Mouse (Mus musculus) kidney, postnatal 0 days (tissue): ENCODE results near the gene Ece2. TPM values are rescaled to one million over a fixed set of nuclear protein-coding genes. Genes with fewer than 3 reads are reported as not detected.
A peak's percentile ranks its signal among the peaks of the same experiment; 100 is the strongest.

Experiments
- ATAC-seq: fragments of 200-750 bp; cut with Nextera tagmentation; replicated peaks from 2 replicates; pipeline ENCODE4 v1.8.0; 2017; ENCODE audit warnings: low read depth, moderate number of reproducible peaks, moderate TSS enrichment, moderate library complexity; ENCODE audit not compliant: low FRiP score
- DNase-seq: peaks from one replicate; pipeline ENCODE4 v3.0.0-alpha.2; 2016; ENCODE audit warnings: low spot score
- H3K27ac ChIP-seq: fragments of 300-500 bp; sonication (generic); 2 replicates; pipeline ENCODE4 v1.5.1; 2014; ENCODE audit warnings: mild to moderate bottlenecking
- H3K27me3 ChIP-seq: fragments of 300-500 bp; sonication (generic); 2 replicates; pipeline ENCODE4 v1.6.1; 2014; ENCODE audit warnings: low read length, mixed read lengths; ENCODE audit not compliant: insufficient read depth
- H3K36me3 ChIP-seq: fragments of 300-500 bp; sonication (generic); 2 replicates; pipeline ENCODE4 v1.6.1; 2014; ENCODE audit warnings: low read length, mixed read lengths; ENCODE audit not compliant: insufficient read depth
- H3K4me1 ChIP-seq: fragments of 300-500 bp; sonication (generic); replicated peaks from 2 replicates; pipeline ENCODE4 v1.6.1; 2014; ENCODE audit warnings: antibody characterized with exemption, low read length, mixed read lengths; ENCODE audit not compliant: insufficient read depth
- H3K4me2 ChIP-seq: fragments of 300-500 bp; sonication (generic); 2 replicates; pipeline ENCODE4 v1.6.1; 2014; ENCODE audit warnings: mild to moderate bottlenecking, low read length, moderate library complexity, mixed read lengths
- H3K4me3 ChIP-seq: fragments of 300-500 bp; sonication (generic); replicated peaks from 2 replicates; pipeline ENCODE4 v1.5.1; 2014; ENCODE audit warnings: low read depth, low read length
- H3K9ac ChIP-seq: fragments of 300-500 bp; sonication (generic); 2 replicates; pipeline ENCODE4 v1.6.1; 2014; ENCODE audit warnings: low read depth, low read length
- H3K9me3 ChIP-seq: fragments of 300-500 bp; sonication (generic); replicated peaks from 2 replicates; pipeline ENCODE4 v1.6.1; 2016; ENCODE audit warnings: low read length, inconsistent platforms, mixed read lengths
- CTCF ChIP-seq: IDR thresholded peaks from 2 replicates; pipeline ENCODE4 v1.5.1; 2016; ENCODE audit warnings: antibody characterized with exemption, low read depth, mild to moderate bottlenecking, moderate library complexity
- WGBS: fragments of 180-500 bp; shearing (Covaris S2); extraction: QIAGEN DNeasy Blood & Tissue Kit; methylation state at CpG from one replicate; pipeline ENCODE4 v1.1.7; 2014; 5-methylcytosine and 5-hydroxymethylcytosine counted together
- polyA plus RNA-seq: library from polyadenylated mRNA; unstranded; fragments of >200 nt; fragmentation: Nextera tagmentation; extraction: Ambion mirVana; gene quantifications from 2 replicates; pipeline ENCODE4 v1.2.1, GENCODE M21; 2015

Ece2 gene
- polyA plus RNA-seq, 1 experiment from 2014 or later, result 1.6 TPM

DNA sequence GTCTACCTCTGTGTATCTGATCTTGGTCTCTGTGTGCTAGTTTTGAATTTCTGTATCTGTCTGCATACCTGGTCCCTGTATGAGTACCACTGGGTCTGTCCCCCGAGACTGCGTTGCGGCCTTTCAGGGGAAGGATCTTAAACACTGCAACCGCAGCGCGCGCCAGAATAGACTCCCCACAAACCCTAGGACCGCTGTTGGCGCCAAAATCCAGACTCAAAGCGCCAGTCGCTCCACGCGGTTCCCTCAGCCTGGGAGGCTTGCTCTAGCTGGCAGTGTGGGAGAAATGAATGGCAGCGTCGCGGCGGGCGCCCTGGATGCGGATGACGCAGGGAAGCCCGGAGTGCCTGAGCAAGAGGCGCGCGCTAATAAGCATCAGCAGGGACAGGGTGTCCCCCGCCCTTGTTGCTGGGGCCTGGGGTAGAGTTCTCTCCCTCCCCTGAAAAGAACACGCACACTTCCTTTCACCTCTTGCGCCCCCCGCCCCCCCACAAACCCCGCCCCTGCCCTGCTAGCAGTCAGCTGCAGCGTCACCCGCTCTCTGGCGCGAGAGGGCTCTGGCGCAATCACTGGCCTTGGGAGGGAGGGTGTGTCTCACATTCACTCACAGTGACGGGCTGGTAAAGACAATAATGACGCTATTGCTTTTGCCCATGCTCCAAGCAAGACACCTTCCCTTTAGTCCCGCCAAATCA, 7.5 kb upstream of the Ece2 start:
- peak; percentile 27 for DNase-seq
- TF ChIP-seq CTCF, result no peak
- no peaks in the 10 kb centered on the region for H3K9me3 ChIP-seq
- peak; percentile 25; the same call in 1 of the 2 replicates for ATAC-seq
- H3K4me3 ChIP-seq, result peak overlapping the region; percentile 70
- under 1% methylated on average over 37 of the region's 37 CpGs for WGBS
- H3K4me1 ChIP-seq, result peaks cover 24% of the 10 kb centered on the region; the same call in 1 of the 2 replicates
- H3K4me2 ChIP-seq, result peak overlapping the region; percentile 99
- H3K9ac ChIP-seq, result peak overlapping the region; percentile 54; the same call in 1 of the 2 replicates
- no peaks in the 10 kb centered on the region for H3K36me3 ChIP-seq
- H3K27ac ChIP-seq, result no peak overlapping the region
- 0 out of 2 replicates have a peak, but pooled peaks cover 6% of the 10 kb centered on the region for H3K27me3 ChIP-seq

DNA sequence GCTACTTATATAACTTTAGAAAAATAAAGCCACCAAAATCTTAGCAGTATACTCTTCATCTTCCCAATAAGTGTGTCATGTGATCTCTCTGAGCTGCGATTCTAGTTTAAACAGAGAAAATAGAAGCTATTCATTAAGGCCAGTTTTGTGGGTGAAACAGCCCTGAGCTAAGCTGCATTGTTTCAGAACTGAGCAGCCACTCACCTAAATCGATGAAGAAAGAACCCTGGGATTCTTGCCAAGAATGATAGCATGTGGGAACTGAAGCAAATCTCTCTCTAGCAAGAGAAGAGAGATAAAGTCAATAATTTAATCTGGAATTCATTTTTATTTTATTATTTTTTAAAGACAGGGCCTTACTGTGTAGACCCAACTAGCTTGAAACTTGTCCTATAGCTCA, 6.4 kb upstream of the Ece2 start:
- Histone ChIP-seq H3K9ac (no peak overlapping the region), H3K27me3 (0 out of 2 replicates have a peak, but pooled peaks cover 6% of the 10 kb centered on the region), H3K4me2 (no peak overlapping the region), H3K27ac (no peak overlapping the region), H3K36me3 (no peaks in the 10 kb centered on the region), H3K4me1 (peaks cover 24% of the 10 kb centered on the region; the same call in 1 of the 2 replicates), H3K4me3 (no peak overlapping the region), H3K9me3 (no peaks in the 10 kb centered on the region)
- TF ChIP-seq CTCF, result no peak
- 55% methylated on average over 2 of the region's 2 CpGs for WGBS
- ATAC-seq (no peak), DNase-seq (no peak)

DNA sequence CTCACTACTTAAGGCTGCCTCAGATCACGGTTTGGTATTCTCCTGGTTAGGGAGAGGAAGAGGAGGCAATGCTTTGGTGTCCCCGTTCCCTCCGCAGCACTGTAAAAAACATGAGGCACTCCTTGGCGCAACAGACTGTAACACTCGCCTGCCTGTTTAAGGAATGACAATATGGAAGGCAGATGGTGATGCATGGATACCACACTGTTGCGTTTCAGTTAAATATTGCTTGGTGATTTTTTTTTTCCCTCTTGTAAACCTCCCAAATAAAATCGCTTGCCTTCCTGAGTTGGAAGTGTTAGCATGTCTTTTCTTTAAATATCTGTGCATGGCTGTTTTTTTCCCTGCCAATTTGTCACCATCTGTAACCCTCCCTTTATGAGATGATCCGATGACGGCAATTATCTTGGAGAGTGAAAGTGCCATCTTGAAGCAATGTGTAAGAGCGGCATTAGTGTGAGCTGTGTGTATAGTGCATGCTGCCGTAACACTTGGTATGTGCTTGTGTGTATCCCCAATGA, 697 bp upstream of the Ece2 start:
- H3K27me3 ChIP-seq, result peaks cover 7% of the 10 kb centered on the region; the same call in 1 of the 2 replicates
- ATAC-seq (no peak), DNase-seq (no peak)
- no peaks in the 10 kb centered on the region for H3K9me3 ChIP-seq
- no peak for TF ChIP-seq CTCF
- H3K4me1 ChIP-seq, result no peaks in the 10 kb centered on the region
- no peak overlapping the region for H3K9ac ChIP-seq
- no peak overlapping the region for H3K27ac ChIP-seq
- WGBS, result 53% methylated on average over 11 of the region's 11 CpGs
- no peaks in the 10 kb centered on the region for H3K36me3 ChIP-seq
- H3K4me3 ChIP-seq, result no peak overlapping the region
- H3K4me2 ChIP-seq, result no peak overlapping the region

DNA sequence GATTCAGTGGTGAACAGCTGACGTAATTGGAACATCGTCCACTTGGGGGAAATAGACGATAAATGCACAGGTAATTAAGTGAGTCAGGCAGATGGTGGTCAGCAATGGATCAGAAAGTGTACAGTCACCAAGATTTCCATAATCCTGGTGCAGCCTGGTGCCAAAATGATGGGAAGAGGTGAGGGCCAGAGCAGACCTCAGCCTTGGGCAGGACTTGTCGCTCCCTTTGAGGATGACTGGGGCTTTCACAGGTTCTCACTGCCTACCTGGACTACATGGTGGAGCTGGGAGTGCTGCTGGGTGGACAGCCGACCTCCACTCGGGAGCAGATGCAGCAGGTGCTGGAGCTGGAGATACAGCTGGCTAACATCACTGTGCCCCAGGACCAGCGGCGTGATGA, 7.8 kb downstream of the Ece2 start:
- Histone ChIP-seq H3K9me3 (no peaks in the 10 kb centered on the region), H3K4me3 (no peak overlapping the region), H3K36me3 (no peaks in the 10 kb centered on the region), H3K27ac (no peak overlapping the region), H3K4me2 (no peak overlapping the region), H3K9ac (no peak overlapping the region), H3K27me3 (no peaks in the 10 kb centered on the region), H3K4me1 (no peaks in the 10 kb centered on the region)
- ATAC-seq, result no peak
- no peak for DNase-seq
- WGBS, result 72% methylated on average over 8 of the region's 8 CpGs
- no peak for TF ChIP-seq CTCF

DNA sequence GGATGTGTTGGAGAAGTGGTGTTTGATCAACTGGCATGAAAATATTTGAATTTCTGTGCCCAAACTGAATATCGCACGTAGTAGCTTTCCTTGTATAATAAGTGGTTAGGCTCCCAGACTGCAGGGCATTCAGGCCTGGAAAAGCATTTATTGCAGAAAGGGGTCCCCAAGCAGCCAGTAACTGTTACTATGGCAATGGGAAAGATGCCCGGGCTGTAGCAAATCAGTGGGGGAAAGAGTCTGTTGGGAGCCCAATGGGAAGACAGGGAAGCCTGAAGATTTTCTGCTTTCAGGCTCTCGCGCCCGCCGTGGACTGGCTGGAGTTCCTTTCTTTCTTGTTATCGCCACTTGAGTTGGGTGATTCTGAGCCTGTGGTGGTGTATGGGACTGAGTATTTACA, 8.7 kb downstream of the Ece2 start:
- TF ChIP-seq CTCF, result no peak
- Histone ChIP-seq H3K9ac (no peak overlapping the region), H3K36me3 (no peaks in the 10 kb centered on the region), H3K4me1 (no peaks in the 10 kb centered on the region), H3K27me3 (no peaks in the 10 kb centered on the region), H3K4me3 (no peak overlapping the region), H3K9me3 (no peaks in the 10 kb centered on the region), H3K27ac (no peak overlapping the region), H3K4me2 (no peak overlapping the region)
- no peak for ATAC-seq
- DNase-seq, result no peak
- 84% methylated on average over 8 of the region's 8 CpGs for WGBS

DNA sequence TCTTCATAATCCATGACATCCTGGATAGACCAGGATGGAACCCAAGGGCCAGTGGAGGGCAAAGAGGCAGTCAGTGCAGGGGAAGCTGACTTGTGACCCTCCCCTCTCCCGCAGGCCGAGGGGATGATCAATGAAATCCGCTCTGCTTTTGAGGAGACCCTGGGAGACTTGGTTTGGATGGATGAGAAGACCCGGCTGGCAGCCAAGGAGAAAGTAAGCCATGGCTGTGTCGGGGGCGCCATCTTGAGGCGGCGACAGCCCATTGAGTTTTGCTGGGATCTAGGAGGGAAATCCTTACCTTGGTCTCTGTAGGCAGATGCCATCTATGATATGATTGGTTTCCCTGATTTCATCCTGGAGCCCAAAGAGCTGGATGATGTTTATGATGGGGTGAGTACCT, 12.5 kb downstream of the Ece2 start:
- Histone ChIP-seq H3K4me3 (no peak overlapping the region), H3K36me3 (no peaks in the 10 kb centered on the region), H3K9ac (no peak overlapping the region), H3K4me1 (no peaks in the 10 kb centered on the region), H3K9me3 (no peaks in the 10 kb centered on the region), H3K27me3 (no peaks in the 10 kb centered on the region), H3K27ac (no peak overlapping the region), H3K4me2 (no peak overlapping the region)
- no peak for ATAC-seq
- peak; percentile 82 for TF ChIP-seq CTCF
- peak; percentile 83 for DNase-seq
- under 1% methylated on average over 8 of the region's 8 CpGs for WGBS
